Mouse (Mus musculus): ENCODE measurements at regions not wholly inside any gene's neighbourhood (a gene's known extent, or its start where the extent isn't known, plus 50 kb on each side); places are given as distances from the start of the nearest gene placed in this dataset.
"Not testable (repeated sequence)": the region's sequence is repeated elsewhere in the genome, so short reads cannot be mapped to it uniquely, and the experiment has no call there.

DNA sequence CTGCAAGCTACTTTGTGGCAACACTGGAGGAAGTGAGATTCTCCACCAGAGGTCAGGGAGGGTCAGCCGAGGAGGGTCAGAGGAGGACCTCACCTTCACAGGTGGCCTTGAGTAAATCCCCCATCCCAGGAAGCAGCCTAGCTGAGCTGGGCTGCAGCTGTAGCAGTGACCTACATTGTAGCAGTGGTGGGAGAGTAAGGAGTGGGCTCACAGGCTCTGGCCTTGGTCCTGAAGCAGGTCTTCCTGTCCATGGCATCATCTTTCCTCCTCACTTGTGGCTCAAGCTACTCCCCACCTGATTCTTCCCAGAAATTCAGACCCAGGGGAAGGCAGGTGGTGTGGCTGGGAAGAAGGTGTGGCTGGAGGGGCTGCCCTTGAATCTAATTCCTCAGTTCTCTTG, 84.3 kb downstream of the 1810013L24Rik start:
- intact Hi-C loops (cut with DNase I); DNase-seq: not testable (repeated sequence)

DNA sequence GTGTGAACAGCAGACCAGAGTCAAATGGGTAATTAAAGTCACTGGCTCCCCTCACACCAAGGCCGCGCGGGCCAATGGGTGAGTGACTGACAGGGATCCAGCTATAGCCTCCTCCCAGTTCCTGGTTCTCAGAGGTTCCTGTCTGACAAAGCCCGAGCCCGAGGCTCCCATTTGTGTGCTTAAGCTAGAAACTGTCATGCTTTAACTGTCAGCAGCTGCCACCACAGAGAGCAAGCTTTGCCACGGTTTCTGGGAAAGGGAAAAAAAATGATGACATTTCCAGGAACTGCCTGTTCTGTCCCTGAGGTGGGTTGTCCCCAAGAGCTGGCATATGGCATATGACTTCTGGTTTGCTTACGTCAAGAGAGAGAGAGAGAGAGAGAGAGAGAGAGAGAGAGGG, 86.2 kb downstream of the 1810013L24Rik start:
- intact Hi-C loops (cut with DNase I): no loop called here

DNA sequence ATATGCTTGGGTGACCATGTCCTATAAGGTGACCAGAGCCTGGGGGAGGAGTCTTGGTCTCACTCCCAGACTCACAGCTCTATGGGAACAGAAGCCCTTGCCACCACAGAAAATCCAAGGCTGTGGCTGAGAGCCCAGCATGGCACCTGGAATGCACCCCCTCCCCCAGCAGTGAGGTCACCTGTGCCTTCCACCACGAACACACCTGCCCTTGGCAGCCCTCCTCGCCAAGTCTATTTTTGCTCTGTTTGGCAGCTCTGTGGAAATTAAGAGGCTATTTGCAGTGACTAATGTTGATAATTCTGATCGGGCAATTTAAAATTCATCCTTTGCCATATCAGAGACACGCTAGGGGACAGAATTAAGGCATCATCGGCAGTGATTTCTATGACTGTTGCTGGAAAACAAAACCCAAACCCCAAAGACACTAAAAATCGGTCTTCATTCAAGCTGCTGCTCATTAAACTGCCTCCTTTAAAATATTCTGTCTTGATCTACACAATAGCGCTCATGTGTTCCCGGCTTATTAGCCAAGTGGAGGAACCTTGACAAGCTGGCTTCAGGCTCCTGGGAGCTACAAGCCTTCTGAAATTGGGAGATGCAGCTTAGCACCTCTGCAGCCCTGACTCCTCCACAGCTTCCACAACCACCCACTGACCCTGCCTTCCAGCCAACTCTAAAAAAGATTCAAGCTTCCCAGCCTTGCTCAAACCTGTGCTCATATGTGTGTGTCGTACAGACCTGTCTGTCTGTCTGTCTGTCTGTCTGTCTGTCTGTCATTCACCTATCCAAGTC, 89.0 kb downstream of the 1810013L24Rik start:
- intact Hi-C loops (cut with DNase I): no loop called here
- DNase-seq: no peak

More for the DNA sequence above, 86.2 kb downstream of the 1810013L24Rik start:
- no peak for DNase-seq

DNA sequence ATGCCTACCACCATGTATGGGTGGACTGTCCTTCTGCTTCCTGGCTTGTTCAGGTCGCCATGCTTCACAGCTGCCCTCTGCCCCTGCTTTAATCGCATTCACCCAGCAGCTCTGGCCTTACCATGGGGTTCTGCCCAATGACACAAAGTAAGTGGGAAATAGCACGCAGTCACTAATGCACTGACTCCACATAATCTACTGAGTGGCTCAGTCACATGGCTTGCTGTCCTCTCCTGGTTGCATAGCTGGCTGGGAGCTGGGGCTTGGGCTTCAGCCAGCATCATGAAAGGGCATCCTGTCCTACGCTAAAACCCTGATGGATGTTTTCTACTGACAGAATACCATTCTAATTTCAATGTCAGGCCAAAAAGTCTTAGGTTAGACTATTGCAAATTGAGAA, 94.8 kb downstream of the 1810013L24Rik start:
- intact Hi-C loops (cut with DNase I): no loop called here
- no peak for DNase-seq

DNA sequence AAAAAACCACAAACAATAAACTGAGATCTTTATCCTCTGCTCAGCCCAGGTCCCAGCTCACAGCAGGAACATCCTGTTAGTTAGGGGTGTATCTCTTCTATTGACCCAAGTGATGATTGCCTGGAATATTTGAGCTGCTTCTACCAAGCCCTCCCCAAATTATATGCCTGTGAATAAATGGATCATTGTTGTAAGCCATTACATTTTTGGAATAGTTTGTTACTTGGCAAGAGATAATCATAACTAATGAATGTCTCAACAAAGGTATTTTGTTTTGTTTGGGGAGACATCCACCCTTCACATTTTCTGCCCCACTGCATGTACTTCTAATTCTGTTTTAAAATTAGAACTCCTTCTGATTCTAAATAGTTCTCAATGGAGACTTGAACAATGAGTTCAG, 102.1 kb downstream of the 1810013L24Rik start:
- intact Hi-C loops (cut with DNase I): no loop called here
- DNase-seq: no peak

DNA sequence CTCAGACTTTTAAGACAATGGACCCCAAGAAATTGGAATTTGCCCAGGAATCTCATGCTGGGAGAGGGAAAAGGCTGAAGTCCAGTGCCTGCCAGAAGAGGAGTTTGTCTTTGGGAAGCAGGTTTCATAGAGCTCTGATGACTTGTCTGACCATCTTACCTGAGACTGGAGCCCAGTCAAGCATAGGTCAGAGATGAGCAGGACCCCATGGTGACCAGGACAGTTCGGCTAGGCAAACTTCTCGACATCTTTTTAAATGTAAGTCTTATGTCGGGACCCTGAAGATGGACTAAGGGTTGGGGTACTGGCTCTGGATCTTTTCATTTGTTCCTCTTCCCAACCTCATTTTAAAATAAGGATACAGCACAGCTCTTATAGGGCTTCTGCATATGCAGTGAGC, 103.2 kb downstream of the 1810013L24Rik start:
- DNase-seq: no peak

DNA sequence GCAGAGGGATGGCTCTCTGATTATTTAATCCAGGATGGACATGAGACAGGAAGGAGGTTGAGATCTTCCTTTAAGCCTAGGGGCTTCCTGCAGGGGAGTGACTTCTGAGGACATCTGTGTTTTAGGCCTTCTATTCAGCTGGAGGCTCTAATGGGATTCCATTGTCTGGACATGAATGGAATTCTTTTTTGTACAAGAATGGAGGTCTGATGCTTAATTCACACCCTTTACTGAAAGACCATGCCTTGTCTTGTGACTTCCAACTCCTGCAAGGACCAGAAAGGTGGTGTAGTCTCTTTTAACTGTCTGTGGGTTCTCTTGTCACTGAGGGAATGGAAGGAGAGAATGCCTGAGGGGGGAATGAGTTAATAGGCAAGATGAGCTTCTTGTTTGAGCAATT, 106.5 kb downstream of the 1810013L24Rik start:
- no peak for DNase-seq
- intact Hi-C loops (cut with DNase I): no loop called here

More for the DNA sequence above, 103.2 kb downstream of the 1810013L24Rik start:
- intact Hi-C loops (cut with DNase I): no loop called here

DNA sequence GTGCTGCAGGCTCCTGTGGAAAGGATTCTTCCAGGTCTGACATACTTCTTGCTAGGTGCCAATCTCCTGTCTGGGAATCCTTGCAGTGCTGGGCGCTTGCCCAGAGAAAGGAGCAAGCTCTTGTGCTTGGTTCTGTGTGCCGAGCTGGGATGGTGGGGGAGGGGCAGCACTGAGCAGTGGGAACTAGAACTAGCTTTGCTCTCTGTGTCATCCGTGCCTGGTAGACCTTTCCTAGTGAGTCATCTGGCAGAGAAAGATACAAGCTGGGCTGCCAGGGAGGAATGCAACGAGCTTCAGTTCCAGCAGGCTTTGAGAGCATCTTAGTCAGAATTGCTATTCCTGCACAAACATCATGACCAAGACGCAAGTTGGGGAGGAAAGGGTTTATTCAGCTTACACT, 108.6 kb downstream of the 1810013L24Rik start:
- intact Hi-C loops (cut with DNase I): no loop called here
- peak; percentile 66 for DNase-seq

DNA sequence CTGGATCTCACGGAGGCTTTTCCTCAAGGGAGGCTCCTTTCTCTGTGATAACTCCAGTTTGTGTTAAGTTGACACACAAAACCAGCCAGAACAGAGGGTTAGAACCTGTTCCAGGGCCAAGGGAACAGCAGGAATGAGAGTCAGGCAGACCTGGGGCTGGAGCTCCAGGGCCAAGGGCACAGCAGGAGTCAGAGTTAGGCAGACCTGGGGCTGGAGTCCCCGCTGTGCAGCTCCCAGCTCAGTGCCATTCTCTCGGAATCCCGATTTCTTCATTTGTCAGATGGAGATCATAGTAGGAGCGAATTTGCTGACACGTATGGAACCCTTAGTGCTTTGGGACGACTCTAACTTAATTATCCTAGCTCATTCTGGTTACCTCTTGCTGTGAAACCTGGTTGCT, 109.2 kb downstream of the 1810013L24Rik start:
- DNase-seq: no peak
- intact Hi-C loops (cut with DNase I): no loop called here

DNA sequence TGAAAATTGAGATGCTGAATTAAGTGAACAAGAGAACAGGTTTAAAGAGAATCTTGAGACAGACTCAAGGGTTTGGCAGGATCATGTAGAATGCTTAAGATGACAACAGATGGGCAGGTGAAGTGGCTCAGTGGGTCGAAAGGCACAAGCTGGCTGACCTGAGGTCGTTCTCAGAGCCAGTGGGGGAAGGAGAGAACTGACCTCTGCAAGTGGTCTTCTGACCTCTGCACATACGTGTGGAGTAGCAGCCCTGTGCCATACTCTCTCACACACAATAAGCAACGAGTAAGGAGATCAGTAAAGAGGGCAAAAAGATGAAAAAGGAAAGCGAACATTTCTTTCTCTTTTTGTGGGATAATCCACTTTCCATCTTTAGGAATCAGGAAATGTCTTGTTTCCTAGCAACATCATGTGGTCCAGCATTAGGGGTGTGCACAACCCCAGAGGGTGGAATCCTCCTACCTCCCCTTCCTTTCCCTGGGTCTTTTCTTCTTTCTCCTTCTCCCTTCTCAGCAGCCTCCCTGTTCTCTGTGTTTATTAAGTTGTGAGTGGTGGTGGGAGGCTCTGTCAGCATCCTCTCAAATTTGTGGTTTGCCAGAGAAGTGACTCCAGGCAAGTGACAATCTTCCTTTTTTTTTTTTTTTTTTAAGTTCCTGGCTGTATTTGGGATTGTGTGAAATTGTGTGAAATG, 114.7 kb downstream of the 1810013L24Rik start:
- DNase-seq: no peak
- intact Hi-C loops (cut with DNase I): no loop called here

DNA sequence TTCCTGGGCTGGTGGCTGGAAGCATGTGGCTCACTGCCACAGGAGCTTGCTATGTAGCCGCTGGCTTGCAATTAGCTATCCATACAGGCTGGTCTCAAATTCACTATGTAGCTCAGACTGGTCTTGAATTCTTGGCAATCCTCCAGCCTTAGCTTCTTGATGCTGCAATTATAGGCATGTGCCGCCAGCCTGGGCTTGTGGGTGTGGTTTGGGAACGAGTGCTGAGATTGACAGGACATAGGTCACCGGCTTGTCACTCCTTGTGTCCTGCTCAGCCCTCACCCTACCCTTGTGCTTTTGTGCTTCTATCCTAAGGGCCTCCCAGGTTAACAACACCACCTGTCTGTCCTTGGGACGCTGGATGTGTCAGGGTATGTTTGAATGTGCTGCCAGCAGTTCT, 117.9 kb downstream of the 1810013L24Rik start:
- no peak for DNase-seq
- intact Hi-C loops (cut with DNase I): no loop called here

DNA sequence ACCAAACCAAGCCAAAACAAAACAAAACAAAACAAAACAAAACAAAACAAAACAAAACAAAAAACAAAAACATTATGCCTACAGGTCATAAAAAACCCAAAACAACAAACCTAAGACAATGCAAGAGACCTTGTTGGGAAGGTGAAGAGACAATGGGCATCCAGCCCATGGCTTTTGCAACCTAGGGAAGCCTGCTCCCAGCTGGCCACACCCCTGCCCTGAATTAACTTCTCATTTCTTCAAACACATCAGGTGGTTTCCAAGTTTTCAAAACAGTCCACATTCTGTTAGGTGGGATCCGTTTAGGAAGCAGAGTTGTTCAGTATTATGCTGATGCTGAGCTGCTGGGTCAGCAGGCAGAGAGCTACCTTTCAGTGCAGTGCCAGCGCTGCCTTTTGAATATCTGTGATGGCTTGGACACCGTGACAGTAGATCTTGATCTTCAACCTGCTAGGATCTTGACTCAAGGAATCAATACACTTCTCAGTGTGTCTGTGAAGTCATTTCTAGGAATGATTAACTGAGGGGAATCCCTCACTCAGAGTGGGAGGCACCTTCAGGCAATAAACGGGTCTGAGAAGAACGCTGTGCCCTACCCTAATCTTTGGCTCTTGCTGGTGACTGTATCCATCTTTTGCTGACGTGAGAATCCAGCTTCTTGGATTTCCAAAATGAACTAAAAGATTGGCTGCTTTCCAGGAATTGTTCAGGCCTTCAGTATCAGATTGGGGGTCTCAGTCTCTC, 121.4 kb downstream of the 1810013L24Rik start:
- no peak for DNase-seq
- intact Hi-C loops (cut with DNase I): no loop called here

DNA sequence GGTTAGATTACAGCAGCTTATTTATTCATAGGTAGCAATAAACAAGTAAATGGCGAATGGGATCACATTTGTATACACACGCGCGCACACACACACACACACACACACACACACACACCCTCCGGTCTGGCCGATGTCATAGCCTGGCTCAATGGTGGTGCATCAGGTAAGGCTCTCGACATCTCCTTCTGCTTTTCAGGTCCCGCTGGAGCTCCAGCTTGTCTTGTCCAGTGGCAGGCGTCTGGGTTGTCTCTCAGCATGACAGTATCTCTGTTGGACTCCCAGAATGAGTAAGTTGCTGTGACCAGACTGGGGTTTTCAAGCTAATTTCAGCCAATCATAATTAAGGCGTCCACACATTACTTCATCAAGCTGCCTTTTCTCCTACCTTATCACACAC, 131.8 kb downstream of the 1810013L24Rik start:
- intact Hi-C loops (cut with DNase I): no loop called here
- no peak for DNase-seq

DNA sequence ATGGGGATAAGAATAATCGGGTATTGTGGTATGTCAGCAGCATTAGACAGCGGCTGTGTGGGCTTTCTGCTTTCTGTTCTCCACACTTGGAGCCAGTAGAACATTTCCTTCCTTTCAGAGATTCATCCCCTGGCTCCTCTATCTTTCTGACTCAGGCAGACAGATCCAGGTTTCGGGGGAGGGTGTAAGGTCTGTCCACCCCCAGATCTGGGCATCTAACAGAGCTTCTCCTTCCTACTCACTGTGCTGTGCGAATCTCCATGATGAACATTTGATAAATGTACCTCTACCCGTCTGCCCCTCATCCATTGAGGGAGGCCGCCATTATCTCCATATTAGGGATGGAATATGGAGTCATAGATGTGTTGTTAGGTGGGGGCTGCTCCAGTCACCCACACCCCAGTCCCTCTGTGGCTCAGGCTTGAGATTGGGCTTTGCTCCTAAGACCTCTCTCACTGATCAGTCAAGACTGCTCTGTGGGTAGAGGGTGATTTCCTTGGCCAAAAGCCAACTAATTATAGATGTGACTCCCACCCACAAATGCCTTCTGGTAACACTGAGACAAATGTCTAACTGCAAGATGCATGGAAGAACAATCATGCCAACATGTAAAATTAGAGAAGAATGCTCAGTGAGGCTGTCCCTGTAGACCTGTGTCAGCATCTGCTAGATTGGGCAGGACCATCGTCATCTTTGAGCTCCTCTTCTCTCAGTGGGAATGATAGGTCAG, 163.8 kb downstream of the 1810013L24Rik start:
- DNase-seq: peak; percentile 13
- intact Hi-C loops (cut with DNase I): loop anchor here (10.0 kb wide), 1 partner anchor 89 kb away; no protein-coding TSS in a partner anchor

DNA sequence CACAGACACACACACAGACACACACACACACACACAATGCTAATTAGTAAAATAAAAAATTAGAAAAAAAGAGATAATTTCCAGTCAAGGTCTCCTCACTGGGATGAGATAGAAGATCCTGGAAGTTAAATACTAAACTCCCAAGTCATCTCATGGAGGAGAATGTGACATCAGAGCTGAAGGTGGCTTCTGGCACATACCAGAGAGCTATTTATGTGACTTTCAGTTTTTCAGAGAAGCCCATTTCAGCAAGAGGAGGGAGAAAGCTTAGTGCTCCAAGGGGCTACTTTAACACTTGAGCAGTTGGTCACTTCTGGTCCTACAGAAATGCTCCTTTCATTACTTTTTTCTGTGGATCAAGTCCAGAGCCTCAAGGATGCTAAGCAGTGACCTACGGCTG, 164.6 kb downstream of the 1810013L24Rik start:
- intact Hi-C loops (cut with DNase I): loop anchor here (10.0 kb wide), 1 partner anchor 90 kb away; no protein-coding TSS in a partner anchor
- no peak for DNase-seq

DNA sequence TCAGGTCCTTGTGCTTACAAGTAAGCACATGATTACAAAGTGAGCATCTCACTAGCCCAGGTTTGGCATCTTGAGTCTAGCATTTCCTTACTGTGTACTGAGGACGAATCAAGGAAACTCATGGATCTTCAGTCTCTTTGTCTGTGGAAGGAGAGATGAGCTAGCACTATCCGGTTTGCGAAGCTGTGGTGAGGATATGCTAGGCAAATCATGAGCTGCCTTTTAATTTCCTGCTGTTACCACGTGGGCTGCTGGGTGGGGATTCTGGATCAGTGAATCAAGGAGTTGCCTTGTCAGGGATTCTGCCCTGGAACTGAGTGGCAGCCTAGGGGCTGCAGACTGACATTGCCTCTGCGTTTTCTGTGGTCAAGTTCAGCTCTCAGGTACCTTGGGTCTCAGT, 167.3 kb downstream of the 1810013L24Rik start:
- intact Hi-C loops (cut with DNase I): loop anchor here (10.0 kb wide), 1 partner anchor 92 kb away; no protein-coding TSS in a partner anchor
- no peak for DNase-seq

DNA sequence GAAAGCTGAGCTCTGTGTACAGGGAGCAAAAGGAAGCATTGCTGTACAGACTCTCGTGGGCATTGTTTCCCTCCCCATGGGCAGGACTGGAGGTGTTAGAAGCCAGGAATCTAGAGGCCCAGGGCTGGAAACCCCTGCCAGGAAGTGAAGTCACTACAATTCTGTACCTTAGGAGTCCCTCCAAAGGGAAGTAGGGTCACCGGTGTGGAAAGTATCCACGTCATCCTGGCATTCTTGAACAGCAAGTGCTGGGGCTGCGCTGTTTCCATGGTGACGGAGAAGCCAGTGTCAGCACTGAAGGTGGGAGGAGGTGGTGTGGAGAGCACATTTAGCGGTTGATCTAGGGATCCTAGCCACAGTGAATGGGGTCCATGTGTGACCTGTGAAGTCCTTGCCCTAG, 174.1 kb downstream of the 1810013L24Rik start:
- intact Hi-C loops (cut with DNase I): loop anchor here (10.0 kb wide), 1 partner anchor 119 kb away; no protein-coding TSS in a partner anchor
- peak; percentile 11 for DNase-seq

DNA sequence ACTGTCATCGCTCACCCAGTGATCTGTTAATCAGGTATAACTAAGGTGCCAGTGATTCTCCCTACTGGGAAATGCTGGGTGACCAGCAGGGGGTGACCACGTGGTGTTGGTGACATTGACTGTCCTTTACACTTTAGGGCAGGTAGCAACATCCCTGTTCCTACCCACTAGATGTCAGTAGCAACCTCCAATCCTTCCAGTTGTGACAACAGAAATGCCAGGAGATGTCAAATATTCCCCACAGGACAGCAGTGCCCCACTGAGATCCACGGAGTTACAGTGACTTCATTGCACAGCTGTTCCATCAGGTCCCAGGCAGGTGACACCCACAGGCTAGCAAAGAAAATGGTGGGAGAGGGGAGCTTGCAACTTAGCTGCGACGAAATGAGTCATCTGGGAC, 176.0 kb downstream of the 1810013L24Rik start:
- DNase-seq: no peak
- intact Hi-C loops (cut with DNase I): loop anchor here (10.0 kb wide), 1 partner anchor 121 kb away; no protein-coding TSS in a partner anchor

DNA sequence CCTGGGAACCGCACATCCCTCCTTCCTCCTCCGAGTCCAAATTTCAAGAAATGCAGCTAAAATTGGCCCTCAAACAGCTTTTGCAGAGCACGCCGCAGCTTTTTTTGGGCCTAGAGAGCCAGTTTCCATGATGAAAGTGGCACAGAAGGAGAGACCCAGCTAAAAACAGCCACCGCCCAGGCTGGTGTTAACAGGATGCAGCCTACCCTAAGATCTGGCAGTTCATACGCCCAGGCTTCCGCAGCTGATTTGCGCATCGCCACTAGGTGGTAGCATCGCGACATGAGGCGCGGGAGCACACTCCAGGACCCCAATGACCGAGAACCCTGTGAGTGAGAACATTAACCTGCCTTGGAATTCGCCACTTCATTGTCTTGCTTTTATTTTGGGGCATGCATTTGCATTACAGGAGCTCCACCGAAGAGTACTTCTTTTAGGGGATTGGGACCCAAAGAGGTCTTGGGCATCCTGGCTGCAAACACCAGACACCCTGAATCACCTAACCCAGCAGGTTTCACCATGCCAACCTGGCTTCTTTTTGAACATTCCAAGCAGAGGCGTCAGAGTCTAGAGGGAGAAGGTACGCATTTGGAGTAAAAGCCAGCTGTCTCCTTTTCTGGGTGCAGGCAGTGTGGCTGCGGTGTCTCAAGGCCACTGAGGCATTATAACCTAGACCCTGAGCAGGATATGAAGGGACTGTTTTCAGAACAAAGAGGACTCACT, 179.6 kb downstream of the 1810013L24Rik start:
- peak; percentile 87 for DNase-seq
- intact Hi-C loops (cut with DNase I): loop anchor here (2.0 to 10.0 kb wide), 2 partner anchors 125 to 983 kb away; no protein-coding TSS in a partner anchor

DNA sequence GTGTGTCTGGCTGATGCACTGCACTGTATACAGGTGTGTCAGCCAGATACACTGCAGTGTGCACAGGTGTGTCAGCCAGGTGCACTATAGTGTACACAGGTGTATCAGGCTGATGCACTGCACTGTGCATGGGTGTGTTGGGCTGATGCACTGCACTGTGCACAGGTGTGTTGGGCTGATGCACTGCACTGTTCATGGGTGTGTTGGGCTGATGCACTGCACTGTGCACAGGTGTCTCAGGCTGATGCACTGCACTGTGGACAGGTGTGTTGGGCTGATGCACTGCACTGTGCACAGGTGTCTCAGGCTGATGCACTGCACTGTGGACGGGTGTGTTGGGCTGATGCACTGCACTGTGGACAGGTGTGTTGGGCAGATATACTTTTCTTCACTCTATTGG, 181.2 kb downstream of the 1810013L24Rik start:
- DNase-seq: no peak
- intact Hi-C loops (cut with DNase I): no loop called here

All from left cerebral cortex, postnatal 4 days (tissue).